9 mouse cellular contexts compared by ENCODE assay signal in genomic region chr2:137977767-137978166, GRCm38 (mm10).
DNase-seq lines count a peak whose midpoint lies in the region; ATAC-seq and TF ChIP-seq lines count a peak whose summit lies in the region.
"Had no signal": no experiment of that assay in that cellular context is flagged by ENCODE, and none has a peak within 500 bp of the region (broad histone marks: within the 10 kb centered on the region; RNA-seq: fewer than 3 reads in every experiment).

No protein-coding gene starts in this region.

- no peak overlapping the region for H3K27ac ChIP-seq in kidney, postnatal 0 days
- no peak overlapping the region for H3K27ac ChIP-seq in forebrain, embryonic 14.5 days (ENCODE audit: low read depth, low read length)
- no peak overlapping the region for H3K27ac ChIP-seq in midbrain, embryonic 13.5 days

- no peak overlapping the region for H3K9ac ChIP-seq in kidney, postnatal 0 days (ENCODE audit: low read depth, low read length)
- no peak overlapping the region for H3K9ac ChIP-seq in forebrain, embryonic 14.5 days (ENCODE audit: low read length)
- no peak overlapping the region for H3K9ac ChIP-seq in midbrain, embryonic 13.5 days (replicated peaks)

- no peaks in the 10 kb centered on the region for H3K4me1 ChIP-seq in kidney, postnatal 0 days (replicated peaks; ENCODE audit: insufficient read depth, low read length)
- no peaks in the 10 kb centered on the region for H3K4me1 ChIP-seq in forebrain, embryonic 14.5 days (ENCODE audit: control insufficient read depth, insufficient read depth, low read length)
- peaks cover 5% of the 10 kb centered on the region for H3K4me1 ChIP-seq in midbrain, embryonic 13.5 days (replicated peaks)

- no peak for TF ChIP-seq POLR2A in brain, embryonic 14.5 days (IDR thresholded peaks at IDR 0.05; ENCODE audit: borderline replicate concordance, extremely low read depth, insufficient read depth, insufficient read length, poor library complexity, severe bottlenecking)

- no peaks in the 10 kb centered on the region for H3K9me3 ChIP-seq in kidney, postnatal 0 days (replicated peaks; ENCODE audit: low read length)
- no peaks in the 10 kb centered on the region for H3K9me3 ChIP-seq in forebrain, embryonic 14.5 days (replicated peaks; ENCODE audit: control insufficient read depth, low read length)
- H3K9me3 ChIP-seq in midbrain, embryonic 13.5 days: no peaks in the 10 kb centered on the region

- 55% methylated on average over 4 of the region's 4 CpGs for WGBS in kidney, postnatal 0 days
- 44% methylated on average over 4 of the region's 4 CpGs for WGBS in forebrain, embryonic 14.5 days
- 38% methylated on average over 4 of the region's 4 CpGs for WGBS in midbrain, embryonic 13.5 days

- ATAC-seq in kidney, postnatal 0 days (replicated peaks; ENCODE audit: low FRiP score, low read depth): no peak
- ATAC-seq in forebrain, embryonic 14.5 days: peak; percentile 75
- peak; percentile 83 for ATAC-seq in midbrain, embryonic 13.5 days

- DNase-seq in kidney, postnatal 0 days (ENCODE audit: low spot score): peak; percentile 59
- DNase-seq in kidney, postnatal 36 days: no peak
- peak; percentile 70 for DNase-seq in brain, embryonic 14.5 days (ENCODE audit: low read depth)
- peak; percentile 69 for DNase-seq in forebrain, embryonic 14.5 days (ENCODE audit: low spot score)
- no peak for DNase-seq in thymus, postnatal 25 days
- no peak for DNase-seq in adrenal gland, postnatal 4 days (ENCODE audit: low spot score in 2 of 2)
- no peak for DNase-seq in frontal cortex, postnatal 14 days (ENCODE audit: low spot score in 2 of 2)
- DNase-seq: right cerebral cortex, postnatal 4 days had no signal

- peak; percentile 68 for TF ChIP-seq CTCF in kidney, postnatal 0 days (IDR thresholded peaks at IDR 0.05; ENCODE audit: low read depth)
- peak; percentile 17; the same call in 1 of the 2 replicates for TF ChIP-seq CTCF in brain, embryonic 14.5 days (IDR thresholded peaks at IDR 0.05; ENCODE audit: borderline replicate concordance, extremely low read depth, insufficient read depth, insufficient read length)

- no peaks in the 10 kb centered on the region for H3K36me3 ChIP-seq in kidney, postnatal 0 days (ENCODE audit: insufficient read depth, low read length)
- no peaks in the 10 kb centered on the region for H3K36me3 ChIP-seq in forebrain, embryonic 14.5 days (ENCODE audit: control insufficient read depth, insufficient read depth, low read length)
- no peaks in the 10 kb centered on the region for H3K36me3 ChIP-seq in midbrain, embryonic 13.5 days

- H3K4me3 ChIP-seq in kidney, postnatal 0 days (replicated peaks; ENCODE audit: low read depth, low read length): no peak overlapping the region
- H3K4me3 ChIP-seq in forebrain, embryonic 14.5 days (ENCODE audit: low read depth, low read length): no peak overlapping the region
- no peak overlapping the region for H3K4me3 ChIP-seq in midbrain, embryonic 13.5 days (replicated peaks)

- no peaks in the 10 kb centered on the region for H3K27me3 ChIP-seq in kidney, postnatal 0 days (ENCODE audit: insufficient read depth, low read length)
- no peaks in the 10 kb centered on the region for H3K27me3 ChIP-seq in forebrain, embryonic 14.5 days (replicated peaks; ENCODE audit: control insufficient read depth, insufficient read depth, low read length)
- no peaks in the 10 kb centered on the region for H3K27me3 ChIP-seq in midbrain, embryonic 13.5 days

- H3K4me2 ChIP-seq in kidney, postnatal 0 days (ENCODE audit: low read length): no peak overlapping the region
- H3K4me2 ChIP-seq in forebrain, embryonic 14.5 days (ENCODE audit: low read length): no peak overlapping the region
- H3K4me2 ChIP-seq in midbrain, embryonic 13.5 days (replicated peaks): no peak overlapping the region

Comparison
In these comparisons a context has a peak if more than half of its experiments do, and no peak if none do; other contexts are left out.
1. DNase-seq: peak in kidney, postnatal 0 days (single experiment), brain, embryonic 14.5 days (single experiment) and forebrain, embryonic 14.5 days (single experiment); none in kidney, postnatal 36 days (0 of 2), thymus, postnatal 25 days (single experiment), adrenal gland, postnatal 4 days (0 of 2) and frontal cortex, postnatal 14 days (0 of 2).